In genomic region chr6:99263886-99264185, GRCm38 (mm10) we compare ENCODE assay signal across 11 mouse cellular contexts.
A peak's percentile ranks its signal among the peaks of the same experiment; 100 is the strongest.
DNase-seq lines count a peak whose midpoint lies in the region; ATAC-seq lines count a peak whose summit lies in the region.
"Had no signal": no experiment of that assay in that cellular context is flagged by ENCODE, and none has a peak within 500 bp of the region (broad histone marks: within the 10 kb centered on the region; RNA-seq: fewer than 3 reads in every experiment).

No protein-coding gene starts in this region.

- WGBS in kidney, embryonic 15.5 days = 25% methylated on average over 2 of the region's 2 CpGs
- 35% methylated on average over 2 of the region's 2 CpGs for WGBS in kidney, embryonic 16.5 days
- 58% methylated on average over 2 of the region's 2 CpGs for WGBS in heart, embryonic 12.5 days
- 27% methylated on average over 2 of the region's 2 CpGs for WGBS in intestine, embryonic 14.5 days

- H3K4me1 ChIP-seq in kidney, embryonic 15.5 days = peaks cover 35% of the 10 kb centered on the region
- H3K4me1 ChIP-seq in kidney, embryonic 16.5 days (ENCODE audit: insufficient read depth, low read length) = peaks cover 55% of the 10 kb centered on the region
- peaks cover 64% of the 10 kb centered on the region for H3K4me1 ChIP-seq in heart, embryonic 12.5 days (replicated peaks)
- peaks cover 64% of the 10 kb centered on the region for H3K4me1 ChIP-seq in intestine, embryonic 14.5 days (replicated peaks; ENCODE audit: control insufficient read depth, insufficient read depth, low read length)

- H3K9ac ChIP-seq in kidney, embryonic 15.5 days = no peak overlapping the region
- H3K9ac ChIP-seq in kidney, embryonic 16.5 days (replicated peaks; ENCODE audit: low read length) = no peak overlapping the region
- H3K9ac ChIP-seq in heart, embryonic 12.5 days = peak overlapping the region; percentile 44; the same call in 1 of the 2 replicates
- H3K9ac ChIP-seq in intestine, embryonic 14.5 days (ENCODE audit: low read length) = no peak overlapping the region
- H3K9ac ChIP-seq: embryonic facial prominence, embryonic 15.5 days; hindbrain, embryonic 12.5 days had no signal

- no peak overlapping the region for H3K4me3 ChIP-seq in kidney, embryonic 15.5 days (replicated peaks)
- H3K4me3 ChIP-seq in kidney, embryonic 16.5 days (ENCODE audit: low read length) = no peak overlapping the region
- H3K4me3 ChIP-seq in heart, embryonic 12.5 days = 0 out of 2 replicates have a peak overlapping the region, but pooled peaks have one; percentile 12
- H3K4me3 ChIP-seq in intestine, embryonic 14.5 days (ENCODE audit: low read depth, low read length) = no peak overlapping the region
- H3K4me3 ChIP-seq: embryonic facial prominence, embryonic 15.5 days; hindbrain, embryonic 12.5 days; myocyte had no signal

- H3K4me2 ChIP-seq in kidney, embryonic 15.5 days = peak overlapping the region; percentile 7; the same call in 1 of the 2 replicates
- H3K4me2 ChIP-seq in kidney, embryonic 16.5 days (replicated peaks; ENCODE audit: low read depth, low read length) = no peak overlapping the region
- H3K4me2 ChIP-seq in heart, embryonic 12.5 days = peak overlapping the region; percentile 55
- peak overlapping the region; percentile 25; the same call in 1 of the 2 replicates for H3K4me2 ChIP-seq in intestine, embryonic 14.5 days (ENCODE audit: low read length)
- H3K4me2 ChIP-seq: embryonic facial prominence, embryonic 15.5 days; hindbrain, embryonic 12.5 days had no signal

- no peaks in the 10 kb centered on the region for H3K9me3 ChIP-seq in kidney, embryonic 15.5 days (replicated peaks)
- no peaks in the 10 kb centered on the region for H3K9me3 ChIP-seq in kidney, embryonic 16.5 days (ENCODE audit: low read length)
- H3K9me3 ChIP-seq in heart, embryonic 12.5 days (replicated peaks) = no peaks in the 10 kb centered on the region
- no peaks in the 10 kb centered on the region for H3K9me3 ChIP-seq in intestine, embryonic 14.5 days (ENCODE audit: control insufficient read depth, low read length)
- H3K9me3 ChIP-seq: embryonic facial prominence, embryonic 15.5 days; hindbrain, embryonic 12.5 days had no signal

- no peaks in the 10 kb centered on the region for H3K36me3 ChIP-seq in kidney, embryonic 15.5 days
- no peaks in the 10 kb centered on the region for H3K36me3 ChIP-seq in kidney, embryonic 16.5 days (ENCODE audit: insufficient read depth, low read length)
- 0 out of 2 replicates have a peak, but pooled peaks cover 3% of the 10 kb centered on the region for H3K36me3 ChIP-seq in heart, embryonic 12.5 days
- H3K36me3 ChIP-seq in intestine, embryonic 14.5 days (ENCODE audit: control insufficient read depth, insufficient read depth, low read length) = no peaks in the 10 kb centered on the region
- H3K36me3 ChIP-seq: embryonic facial prominence, embryonic 15.5 days; hindbrain, embryonic 12.5 days had no signal

- 0 out of 2 replicates have a peak, but pooled peaks have one; percentile 20 for ATAC-seq in kidney, embryonic 15.5 days (replicated peaks; ENCODE audit: low FRiP score)
- no peak for ATAC-seq in kidney, embryonic 16.5 days (ENCODE audit: low FRiP score, low TSS enrichment)
- no peak for ATAC-seq in heart, embryonic 12.5 days (ENCODE audit: insufficient number of reproducible peaks, low FRiP score)
- ATAC-seq in intestine, embryonic 14.5 days (replicated peaks; ENCODE audit: low FRiP score, low TSS enrichment, low read depth) = no peak
- ATAC-seq in granulocyte monocyte progenitor cell, adult 5-6 weeks (replicated peaks; ENCODE audit: poor library complexity, severe bottlenecking) = no peak

- H3K27me3 ChIP-seq in kidney, embryonic 15.5 days = no peaks in the 10 kb centered on the region
- no peaks in the 10 kb centered on the region for H3K27me3 ChIP-seq in kidney, embryonic 16.5 days (ENCODE audit: insufficient read depth, low read length)
- no peaks in the 10 kb centered on the region for H3K27me3 ChIP-seq in heart, embryonic 12.5 days (replicated peaks)
- no peaks in the 10 kb centered on the region for H3K27me3 ChIP-seq in intestine, embryonic 14.5 days (replicated peaks; ENCODE audit: control insufficient read depth, insufficient read depth, low read length)

- no peak for DNase-seq in intestine, embryonic 14.5 days (ENCODE audit: low spot score)
- DNase-seq in lung, postnatal 36 days = peak; percentile 55
- no peak for DNase-seq in thymus, postnatal 4 days
- DNase-seq in embryo, embryonic 9.5 days (ENCODE audit: extremely low spot score) = no peak

- H3K27ac ChIP-seq in kidney, embryonic 15.5 days = no peak overlapping the region
- no peak overlapping the region for H3K27ac ChIP-seq in kidney, embryonic 16.5 days (ENCODE audit: low read length)
- H3K27ac ChIP-seq in heart, embryonic 12.5 days (ENCODE audit: poor library complexity, severe bottlenecking) = peak overlapping the region; percentile 72; the same call in 1 of the 2 replicates
- H3K27ac ChIP-seq in intestine, embryonic 14.5 days (ENCODE audit: low read depth) = peak overlapping the region; percentile 5; the same call in 1 of the 2 replicates
- H3K27ac ChIP-seq: embryonic facial prominence, embryonic 15.5 days; hindbrain, embryonic 12.5 days had no signal

Comparison
In these comparisons a context has a peak if more than half of its experiments do, and no peak if none do; other contexts are left out.
1. H3K27ac ChIP-seq: peak in heart, embryonic 12.5 days (single experiment) and intestine, embryonic 14.5 days (single experiment); none in kidney, embryonic 15.5 days (single experiment) and kidney, embryonic 16.5 days (single experiment).